11 mouse cellular contexts compared by ENCODE assay signal in genomic region chr10:81051133-81051532, GRCm38 (mm10). TPM values are rescaled to one million over a fixed set of nuclear protein-coding genes. Genes with fewer than 3 reads are reported as not detected.
"Had no signal": no experiment of that assay in that cellular context is flagged by ENCODE, and none has a peak within 500 bp of the region (broad histone marks: within the 10 kb centered on the region; RNA-seq: fewer than 3 reads in every experiment).

No protein-coding gene starts in this region.

- H3K4me3 ChIP-seq: kidney, embryonic 15.5 days; limb, embryonic 12.5 days; lung, embryonic 15.5 days; midbrain, embryonic 15.5 days; neural tube, embryonic 13.5 days had no signal

- H3K27me3 ChIP-seq: kidney, embryonic 15.5 days; limb, embryonic 12.5 days; lung, embryonic 15.5 days; midbrain, embryonic 15.5 days; neural tube, embryonic 13.5 days had no signal

- H3K9ac ChIP-seq: kidney, embryonic 15.5 days; limb, embryonic 12.5 days; lung, embryonic 15.5 days; midbrain, embryonic 15.5 days; neural tube, embryonic 13.5 days had no signal

- ATAC-seq: midbrain, embryonic 15.5 days had no signal

- DNase-seq: layer of hippocampus, adult 9-11 months; layer of hippocampus, postnatal 36 days; right cerebral cortex, postnatal 14 days had no signal

- H3K27ac ChIP-seq: kidney, embryonic 15.5 days; limb, embryonic 12.5 days; lung, embryonic 15.5 days; macrophage; midbrain, embryonic 15.5 days; neural tube, embryonic 13.5 days had no signal

- H3K4me2 ChIP-seq: kidney, embryonic 15.5 days; limb, embryonic 12.5 days; lung, embryonic 15.5 days; midbrain, embryonic 11.5 days; midbrain, embryonic 15.5 days; neural tube, embryonic 13.5 days had no signal

- H3K9me3 ChIP-seq: kidney, embryonic 15.5 days; limb, embryonic 12.5 days; lung, embryonic 15.5 days; midbrain, embryonic 15.5 days; neural tube, embryonic 13.5 days had no signal

- H3K4me1 ChIP-seq: kidney, embryonic 15.5 days; limb, embryonic 12.5 days; lung, embryonic 15.5 days had no signal

RNA-seq across cellular contexts. Expression of gene Diras1, which starts 25.7 kb away (rescaled TPM):
- total RNA-seq: liver, adult 2 months had no signal
- polyA plus RNA-seq: liver, adult 2 months; macrophage had no signal
